Mouse (Mus musculus) left cerebral cortex, postnatal 25 days (tissue): ENCODE data around the gene Cadm4. TPM values are rescaled to one million over a fixed set of nuclear protein-coding genes. Genes with fewer than 3 reads are reported as not detected.

ENCODE experiments used
- DNase-seq, 2 experiments: peaks; one replicate each; pipeline ENCODE4 v3.0.0; 2022; ENCODE audit warnings: low spot score in 2 of 2, mixed read lengths in 1 of 2
- intact Hi-C: fragments of 180-260 bp; cut with DNase I; formaldehyde crosslinking; loops from one replicate; pipeline ENCODE4 v1.15.1; 2025
- total RNA-seq, 2 experiments: library from RNA; stranded (reverse); gene quantifications; 2 replicates each; pipeline ENCODE4 v1.2.3; 2021

Gene Cadm4
- total RNA-seq, result 100 to 1,000 TPM; 243 to 246 TPM

- peak; percentile 87 to 90 for DNase-seq
- intact Hi-C loops, result loop anchor here (1.0 to 2.0 kb wide), 2 partner anchors 25 to 33 kb away; partner anchors contain the start of gene Zfp428
Observed at GRCm38 (mm10) chr7:24481474-24482207, at the start of gene Cadm4. Gene Cadm4, plus strand, starts transcription at chr7:24482023.

- no peak for DNase-seq
- intact Hi-C loops, result no loop called here
Observed at GRCm38 (mm10) chr7:24435305-24435704, 46.5 kb upstream of the Cadm4 start.

GRCm38 (mm10) chr7:24437981-24438380 is 43.8 kb upstream of the Cadm4 start:
- peak; percentile 66 to 92 for DNase-seq
- intact Hi-C loops, result no loop called here

GRCm38 (mm10) chr7:24439191-24439590 is 42.6 kb upstream of the Cadm4 start:
- no peak for DNase-seq
- intact Hi-C loops, result no loop called here

GRCm38 (mm10) chr7:24439891-24440290 is 41.9 kb upstream of the Cadm4 start:
- intact Hi-C loops, result no loop called here
- DNase-seq, result peak in 1 of 2 experiments; percentile 60

- DNase-seq, result peak in 1 of 2 experiments; percentile 60
- intact Hi-C loops, result no loop called here
Observed at GRCm38 (mm10) chr7:24441785-24442184, 40.0 kb upstream of the Cadm4 start.

- DNase-seq, result no peak
- intact Hi-C loops, result no loop called here
Observed at GRCm38 (mm10) chr7:24442313-24442712, 39.5 kb upstream of the Cadm4 start.

GRCm38 (mm10) chr7:24445266-24445926 is 36.4 kb upstream of the Cadm4 start:
- DNase-seq, result peak in 1 of 2 experiments; percentile 71
- intact Hi-C loops, result no loop called here

- DNase-seq, result peak; percentile 57 to 91
- intact Hi-C loops, result no loop called here
Observed at GRCm38 (mm10) chr7:24446697-24447340, 35.0 kb upstream of the Cadm4 start.

GRCm38 (mm10) chr7:24448782-24449517 is 32.9 kb upstream of the Cadm4 start:
- DNase-seq, result peak in 1 of 2 experiments; percentile 80

GRCm38 (mm10) chr7:24450585-24451017 is 31.2 kb upstream of the Cadm4 start:
- no peak for DNase-seq
- intact Hi-C loops, result no loop called here

More at GRCm38 (mm10) chr7:24448782-24449517, 32.9 kb upstream of the Cadm4 start:
- intact Hi-C loops, result loop anchor here (1.0 kb wide), 1 partner anchor 32 kb away; no protein-coding TSS in a partner anchor

GRCm38 (mm10) chr7:24451855-24452311 is 29.9 kb upstream of the Cadm4 start, which contains the start of gene Irgc1:
Gene Irgc1, minus strand, starts transcription at chr7:24452297.
- DNase-seq, result peak in 1 of 2 experiments; percentile 65
- intact Hi-C loops, result no loop called here

GRCm38 (mm10) chr7:24454199-24454598 is 27.6 kb upstream of the Cadm4 start:
- intact Hi-C loops, result no loop called here
- no peak for DNase-seq

GRCm38 (mm10) chr7:24455726-24456125 is 26.1 kb upstream of the Cadm4 start:
- intact Hi-C loops, result no loop called here
- no peak for DNase-seq

GRCm38 (mm10) chr7:24457726-24458370 is 24.0 kb upstream of the Cadm4 start:
- no peak for DNase-seq
- intact Hi-C loops, result no loop called here

GRCm38 (mm10) chr7:24459440-24459839 is 22.4 kb upstream of the Cadm4 start:
- no peak for DNase-seq
- intact Hi-C loops, result no loop called here

GRCm38 (mm10) chr7:24459843-24460242 is 22.0 kb upstream of the Cadm4 start:
- no peak for DNase-seq
- intact Hi-C loops, result no loop called here

GRCm38 (mm10) chr7:24461376-24462051 is 20.3 kb upstream of the Cadm4 start:
- DNase-seq, result no peak
- intact Hi-C loops, result no loop called here
